Mouse (Mus musculus): ENCODE results near the gene Gm49661.
A peak's percentile ranks its signal among the peaks of the same experiment; 100 is the strongest.

GRCm38 (mm10) chr8:84982499-84983011 is 13.3 kb upstream of the Gm49661 start:
- TF ChIP-seq CTCF (IDR thresholded peaks at IDR 0.05; ENCODE audit: control insufficient read depth, insufficient read depth, low read length) (0 out of 2 replicates have a peak, but pooled peaks have one; percentile 3), POLR2A (IDR thresholded peaks at IDR 0.05; ENCODE audit: borderline replicate concordance, control insufficient read depth, low read depth, low read length) (no peak)
